Mouse (Mus musculus) olfactory bulb, adult 2 months (tissue): ENCODE results near the gene Dpp6.
"Not testable (repeated sequence)": the region's sequence is repeated elsewhere in the genome, so short reads cannot be mapped to it uniquely, and the experiment has no call there.

Source experiments
- CTCF ChIP-seq: fragments of 200-500 bp; IDR thresholded peaks from 2 replicates; pipeline ENCODE4 v1.5.1; 2012; ENCODE audit warnings: low read depth, mild to moderate bottlenecking, low read length, moderate library complexity; ENCODE audit not compliant: insufficient read depth
- POLR2A ChIP-seq: fragments of 200-500 bp; IDR thresholded peaks from 2 replicates; pipeline ENCODE4 v1.6.1; 2012; ENCODE audit warnings: mild to moderate bottlenecking, low read depth, low read length, moderate library complexity; ENCODE audit not compliant: insufficient read depth

DNA sequence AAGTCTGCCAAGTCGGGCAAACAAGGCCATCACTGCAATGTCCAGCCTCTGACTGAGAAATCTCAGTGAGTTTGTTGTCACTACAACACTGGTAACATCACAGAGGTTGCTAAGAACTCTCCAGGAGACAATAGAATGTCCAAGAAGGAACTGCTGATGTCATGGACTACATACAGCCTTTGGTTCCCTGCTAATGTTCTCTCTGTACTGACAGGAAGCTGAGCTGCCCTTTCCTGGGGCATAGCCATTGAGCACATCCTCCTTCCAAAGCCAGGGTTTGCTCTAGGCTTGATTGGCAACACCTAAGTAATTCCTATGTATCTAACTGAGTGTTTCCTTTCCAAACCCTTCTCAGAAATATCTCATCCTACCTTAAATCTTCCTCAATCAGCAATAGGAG is 684.3 kb downstream of the Dpp6 start, which contains the start of gene Speer4b:
- not testable (repeated sequence) for TF ChIP-seq CTCF, POLR2A
